Mouse (Mus musculus) embryonic fibroblast, embryonic 13.5 days (primary cell): Measurements from ENCODE around the gene Ccdc151.

ENCODE experiments used
- CTCF ChIP-seq: IDR thresholded peaks from 2 replicates; pipeline ENCODE4 v1.5.1; 2011; ENCODE audit warnings: mild to moderate bottlenecking, control low read depth, low read length, moderate library complexity, borderline replicate concordance; ENCODE audit not compliant: insufficient read depth
- POLR2A ChIP-seq: IDR thresholded peaks from 2 replicates; pipeline ENCODE4 v1.6.1; 2011; ENCODE audit warnings: low read depth, mild to moderate bottlenecking, control low read depth, low read length, moderate library complexity

DNA sequence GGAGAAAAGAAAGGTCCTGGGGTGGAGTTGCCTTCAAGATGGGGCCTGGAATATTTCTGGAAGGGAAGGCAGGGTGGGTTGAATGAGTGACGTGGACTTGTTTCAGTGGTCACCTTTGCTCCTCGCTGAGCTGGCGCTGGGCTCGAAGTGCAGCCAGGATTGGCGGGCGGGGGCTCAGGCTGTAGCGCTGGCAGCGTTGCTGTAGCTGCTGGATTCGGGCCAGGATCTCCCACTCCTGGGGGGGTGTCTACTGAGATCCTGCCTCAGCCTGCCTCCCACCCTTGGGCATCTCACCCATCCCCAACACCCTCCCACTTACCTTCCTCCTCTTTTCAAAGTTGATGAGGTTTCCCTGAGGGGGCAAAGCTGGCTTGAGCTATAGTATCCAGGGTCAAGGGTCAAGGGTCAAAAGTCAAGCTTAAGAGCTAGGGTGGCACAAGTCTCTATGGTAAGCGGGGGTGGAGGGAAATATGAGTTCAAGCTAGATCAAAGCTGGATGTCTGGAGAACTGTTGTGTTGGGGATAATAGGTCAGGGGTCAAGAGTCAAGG is 25.7 kb downstream of the Ccdc151 start:
- TF ChIP-seq CTCF, result no peak
- TF ChIP-seq POLR2A, result no peak
